Comparison of ENCODE assay signal across 8 mouse cellular contexts in the genomic region with DNA sequence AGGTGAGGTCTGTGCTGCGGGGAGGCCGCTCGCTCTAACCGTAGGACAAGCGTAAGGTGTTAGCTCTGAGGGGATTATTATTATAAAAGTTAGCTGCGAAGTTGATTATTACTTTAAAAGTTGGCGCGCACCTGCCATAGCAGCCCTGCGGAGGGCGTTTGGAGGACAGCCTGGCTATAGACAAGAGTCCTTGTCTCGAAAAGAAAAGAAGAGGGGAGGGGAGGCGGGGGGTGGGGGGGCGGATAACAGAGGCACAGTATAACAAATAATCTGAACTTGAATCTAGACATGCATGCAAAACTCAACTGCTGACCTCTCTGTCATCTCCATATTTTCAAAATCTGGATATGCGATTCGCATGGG. TPM values are rescaled to one million over a fixed set of nuclear protein-coding genes. Genes with fewer than 3 reads are reported as not detected.
DNase-seq lines count a peak whose midpoint lies in the region; ATAC-seq and TF ChIP-seq lines count a peak whose summit lies in the region.

No protein-coding gene starts in this region.

- H3K4me2 ChIP-seq in embryonic facial prominence, embryonic 14.5 days (ENCODE audit: low read depth, low read length) = peak overlapping the region; percentile 65
- H3K4me2 ChIP-seq in intestine, embryonic 15.5 days (replicated peaks) = peak overlapping the region; percentile 64
- peak overlapping the region; percentile 95 for H3K4me2 ChIP-seq in neural tube, embryonic 12.5 days (replicated peaks)

- no peak for TF ChIP-seq POLR2A in lung, adult 2 months (IDR thresholded peaks at IDR 0.05; ENCODE audit: borderline replicate concordance, extremely low read depth, low read depth, low read length)

- TF ChIP-seq CTCF in lung, adult 2 months (IDR thresholded peaks at IDR 0.05; ENCODE audit: insufficient read depth, low read length) = no peak

- H3K9ac ChIP-seq in embryonic facial prominence, embryonic 14.5 days (ENCODE audit: low read depth, low read length) = peak overlapping the region; percentile 53
- H3K9ac ChIP-seq in intestine, embryonic 15.5 days = peak overlapping the region; percentile 39
- H3K9ac ChIP-seq in neural tube, embryonic 12.5 days = peak overlapping the region; percentile 41; the same call in 1 of the 2 replicates

- peaks cover 19% of the 10 kb centered on the region for H3K36me3 ChIP-seq in embryonic facial prominence, embryonic 14.5 days (ENCODE audit: control insufficient read depth, insufficient read depth, low read length)
- H3K36me3 ChIP-seq in intestine, embryonic 15.5 days = peaks cover 7% of the 10 kb centered on the region
- peaks cover 16% of the 10 kb centered on the region for H3K36me3 ChIP-seq in neural tube, embryonic 12.5 days

- no peak for ATAC-seq in embryonic facial prominence, embryonic 14.5 days (ENCODE audit: low read depth)
- peak; percentile 63; the same call in 1 of the 2 replicates for ATAC-seq in intestine, embryonic 15.5 days
- no peak for ATAC-seq in neural tube, embryonic 12.5 days (ENCODE audit: low FRiP score, low read depth)

- no peaks in the 10 kb centered on the region for H3K9me3 ChIP-seq in embryonic facial prominence, embryonic 14.5 days (ENCODE audit: control insufficient read depth, low read length)
- no peaks in the 10 kb centered on the region for H3K9me3 ChIP-seq in intestine, embryonic 15.5 days
- no peaks in the 10 kb centered on the region for H3K9me3 ChIP-seq in neural tube, embryonic 12.5 days

- no peak for DNase-seq in lung, adult 2 months
- no peak for DNase-seq in lung, postnatal 36 days
- no peak for DNase-seq in embryonic facial prominence, embryonic 14.5 days (ENCODE audit: low spot score)
- DNase-seq in adrenal gland, postnatal 14 days = no peak
- no peak for DNase-seq in thymus, postnatal 0 days (ENCODE audit: low spot score)
- no peak for DNase-seq in testis, postnatal 10 days (ENCODE audit: low spot score)

- peaks cover 2% of the 10 kb centered on the region for H3K4me1 ChIP-seq in lung, adult 2 months (ENCODE audit: control insufficient read depth, insufficient read depth, low read length)
- peaks cover 11% of the 10 kb centered on the region for H3K4me1 ChIP-seq in embryonic facial prominence, embryonic 14.5 days (ENCODE audit: control insufficient read depth, insufficient read depth, low read length)
- H3K4me1 ChIP-seq in intestine, embryonic 15.5 days (replicated peaks) = peaks cover 14% of the 10 kb centered on the region
- H3K4me1 ChIP-seq in neural tube, embryonic 12.5 days = peaks cover 23% of the 10 kb centered on the region

- H3K4me3 ChIP-seq in lung, adult 2 months (replicated peaks; ENCODE audit: extremely low read depth, low read depth, low read length) = peak overlapping the region; percentile 77
- H3K4me3 ChIP-seq in embryonic facial prominence, embryonic 14.5 days (ENCODE audit: low read depth, low read length) = peak overlapping the region; percentile 80
- peak overlapping the region; percentile 80 for H3K4me3 ChIP-seq in intestine, embryonic 15.5 days (replicated peaks)
- H3K4me3 ChIP-seq in neural tube, embryonic 12.5 days = peak overlapping the region; percentile 72

- no peak overlapping the region; the same call in 1 of the 2 replicates for H3K27ac ChIP-seq in embryonic facial prominence, embryonic 14.5 days (replicated peaks; ENCODE audit: low read depth, low read length)
- no peak overlapping the region for H3K27ac ChIP-seq in intestine, embryonic 15.5 days
- H3K27ac ChIP-seq in neural tube, embryonic 12.5 days = no peak overlapping the region

- no peaks in the 10 kb centered on the region for H3K27me3 ChIP-seq in embryonic facial prominence, embryonic 14.5 days (replicated peaks; ENCODE audit: control insufficient read depth, insufficient read depth, low read length)
- no peaks in the 10 kb centered on the region for H3K27me3 ChIP-seq in intestine, embryonic 15.5 days (replicated peaks)
- no peaks in the 10 kb centered on the region for H3K27me3 ChIP-seq in neural tube, embryonic 12.5 days (replicated peaks)

- under 1% methylated on average over 15 of the region's 15 CpGs for WGBS in lung, adult 2 months
- 1% methylated on average over 15 of the region's 15 CpGs for WGBS in embryonic facial prominence, embryonic 14.5 days
- WGBS in intestine, embryonic 15.5 days = under 1% methylated on average over 15 of the region's 15 CpGs
- 1% methylated on average over 15 of the region's 15 CpGs for WGBS in neural tube, embryonic 12.5 days

RNA-seq across cellular contexts. Expression of gene Cenpf, which starts 0.5 kb away (rescaled TPM):
- polyA plus RNA-seq in lung, adult 2 months (2012; rRNA removed) = 0.22 and 0.86 TPM in 2 replicates
- polyA plus RNA-seq in embryonic facial prominence, embryonic 14.5 days (2014; fragmentation: Nextera tagmentation; extraction: Ambion mirVana) = 54.4 and 62.8 TPM in 2 replicates
- 60.6 and 72.0 TPM in 2 replicates for polyA plus RNA-seq in intestine, embryonic 15.5 days (2015; fragmentation: Nextera tagmentation; extraction: Ambion mirVana)
- 74.8 and 77.7 TPM in 2 replicates for polyA plus RNA-seq in neural tube, embryonic 12.5 days (2016; fragmentation: Nextera tagmentation; extraction: Ambion mirVana)
- 13.1 and 13.9 TPM in 2 replicates for total RNA-seq in adrenal gland, postnatal 14 days (2021)
- 77.8 and 101 TPM in 2 replicates for polyA plus RNA-seq in thymus, postnatal 0 days (2015; fragmentation: Nextera tagmentation; extraction: Ambion mirVana)

RNA-seq across cellular contexts. Expression of gene Ptpn14, which starts 39.7 kb away (rescaled TPM):
- 18.9 and 19.7 TPM in 2 replicates for polyA plus RNA-seq in lung, adult 2 months (2012; rRNA removed)
- 12.3 and 12.5 TPM in 2 replicates for polyA plus RNA-seq in embryonic facial prominence, embryonic 14.5 days (2014; fragmentation: Nextera tagmentation; extraction: Ambion mirVana)
- 4.9 and 6.2 TPM in 2 replicates for polyA plus RNA-seq in intestine, embryonic 15.5 days (2015; fragmentation: Nextera tagmentation; extraction: Ambion mirVana)
- 4.5 and 4.9 TPM in 2 replicates for polyA plus RNA-seq in neural tube, embryonic 12.5 days (2016; fragmentation: Nextera tagmentation; extraction: Ambion mirVana)
- total RNA-seq in adrenal gland, postnatal 14 days (2021) = 24.2 and 24.6 TPM in 2 replicates
- polyA plus RNA-seq in thymus, postnatal 0 days (2015; fragmentation: Nextera tagmentation; extraction: Ambion mirVana) = 11.8 and 12.3 TPM in 2 replicates

Comparison
In these comparisons a context has a peak if more than half of its experiments do, and no peak if none do; other contexts are left out.
1. RNA of gene Cenpf, which starts 0.5 kb away (polyA plus RNA-seq): 77.8 to 101 TPM in thymus, postnatal 0 days, 74.8 to 77.7 TPM in neural tube, embryonic 12.5 days, 60.6 to 72.0 TPM in intestine, embryonic 15.5 days and 54.4 to 62.8 TPM in embryonic facial prominence, embryonic 14.5 days; 0.22 to 0.86 TPM in lung, adult 2 months; every median in the first group is over 10 times any median in the second.
2. Peak in every context shown above with its lines, with median percentiles within 50 percentile points of each other: H3K4me3 ChIP-seq, H3K4me2 ChIP-seq and H3K9ac ChIP-seq.